Mouse (Mus musculus) testis, adult 2 months (tissue): ENCODE measurements around the gene Plpp3.

Experiments used
- CTCF ChIP-seq: fragments of 200-500 bp; IDR thresholded peaks from 2 replicates; pipeline ENCODE4 v1.5.1; 2012; ENCODE audit warnings: low read depth, mild to moderate bottlenecking, inconsistent platforms, low read length, moderate library complexity; ENCODE audit not compliant: control insufficient read depth, insufficient read depth, insufficient replicate concordance
- POLR2A ChIP-seq: fragments of 200-500 bp; IDR thresholded peaks from 2 replicates; pipeline ENCODE4 v1.6.1; 2012; ENCODE audit warnings: low read depth, mild to moderate bottlenecking, inconsistent platforms, low read length, moderate library complexity; ENCODE audit not compliant: control insufficient read depth

- no peak for TF ChIP-seq POLR2A
- no peak for TF ChIP-seq CTCF
These were observed 91.0 kb downstream of the Plpp3 start for GRCm38 (mm10) chr4:105248161-105248560.
